Mouse (Mus musculus) olfactory bulb, adult 2 months (tissue): ENCODE data around the gene H2-DMa.

Experiments used
- CTCF ChIP-seq: fragments of 200-500 bp; IDR thresholded peaks from 2 replicates; pipeline ENCODE4 v1.5.1; 2012; ENCODE audit warnings: low read depth, mild to moderate bottlenecking, low read length, moderate library complexity; ENCODE audit not compliant: insufficient read depth
- POLR2A ChIP-seq: fragments of 200-500 bp; IDR thresholded peaks from 2 replicates; pipeline ENCODE4 v1.6.1; 2012; ENCODE audit warnings: mild to moderate bottlenecking, low read depth, low read length, moderate library complexity; ENCODE audit not compliant: insufficient read depth

- TF ChIP-seq POLR2A (no peak), CTCF (no peak)
Measured at GRCm38 (mm10) chr17:34109038-34109805, 10.1 kb upstream of the H2-DMa start.
